Mouse (Mus musculus): ENCODE measurements at regions not wholly inside any gene's neighbourhood (a gene's known extent, or its start where the extent isn't known, plus 50 kb on each side); places are given as distances from the start of the nearest gene placed in this dataset.
"Not testable (repeated sequence)": the region's sequence is repeated elsewhere in the genome, so short reads cannot be mapped to it uniquely, and the experiment has no call there.

GRCm38 (mm10) chr7:113027125-113027801 lies 73.5 kb downstream of the Rassf10 start:
- 59% methylated on average over 5 of the region's 5 CpGs for WGBS (ENCODE audit: insufficient replicate concordance)
- Histone ChIP-seq H3K4me3 (ENCODE audit: low read depth, low read length) (no peak overlapping the region), H3K4me2 (ENCODE audit: low read depth, low read length) (no peak overlapping the region), H3K9me3 (ENCODE audit: low read length) (no peaks in the 10 kb centered on the region), H3K27ac (ENCODE audit: low read depth) (no peak overlapping the region), H3K27me3 (ENCODE audit: insufficient read depth, low read length) (no peaks in the 10 kb centered on the region), H3K4me1 (ENCODE audit: insufficient read depth) (no peaks in the 10 kb centered on the region), H3K36me3 (replicated peaks; ENCODE audit: insufficient read depth, low read length) (no peaks in the 10 kb centered on the region), H3K9ac (replicated peaks) (no peak overlapping the region)
- ATAC-seq, result no peak
- DNase-seq, result no peak
- no peak for TF ChIP-seq EP300 (IDR thresholded peaks at IDR 0.05; ENCODE audit: low read depth)
- no peak for TF ChIP-seq CTCF (IDR thresholded peaks at IDR 0.05; ENCODE audit: low read depth)

GRCm38 (mm10) chr7:113030053-113030752 lies 76.4 kb downstream of the Rassf10 start:
- DNase-seq (no peak), ATAC-seq (no peak)
- no peak overlapping the region for H3K27ac ChIP-seq (ENCODE audit: low read depth)
- no peaks in the 10 kb centered on the region for H3K36me3 ChIP-seq (replicated peaks; ENCODE audit: insufficient read depth, low read length)
- no peaks in the 10 kb centered on the region for H3K27me3 ChIP-seq (ENCODE audit: insufficient read depth, low read length)
- TF ChIP-seq CTCF (IDR thresholded peaks at IDR 0.05; ENCODE audit: low read depth) (no peak), EP300 (IDR thresholded peaks at IDR 0.05; ENCODE audit: low read depth) (no peak)
- H3K9ac ChIP-seq (replicated peaks), result no peak overlapping the region
- H3K9me3 ChIP-seq (ENCODE audit: low read length), result no peaks in the 10 kb centered on the region
- H3K4me3 ChIP-seq (ENCODE audit: low read depth, low read length), result no peak overlapping the region
- no peak overlapping the region for H3K4me2 ChIP-seq (ENCODE audit: low read depth, low read length)
- H3K4me1 ChIP-seq (ENCODE audit: insufficient read depth), result no peaks in the 10 kb centered on the region
- 43% methylated on average over 5 of the region's 5 CpGs for WGBS (ENCODE audit: insufficient replicate concordance)

GRCm38 (mm10) chr7:113035751-113036150 lies 82.0 kb downstream of the Rassf10 start:
- 77% methylated on average over 4 of the region's 4 CpGs for WGBS (ENCODE audit: insufficient replicate concordance)
- no peak for ATAC-seq
- no peak for TF ChIP-seq EP300 (IDR thresholded peaks at IDR 0.05; ENCODE audit: low read depth)
- no peak for TF ChIP-seq CTCF (IDR thresholded peaks at IDR 0.05; ENCODE audit: low read depth)

GRCm38 (mm10) chr7:113037825-113038613 lies 84.3 kb downstream of the Rassf10 start:
- Histone ChIP-seq H3K4me1 (ENCODE audit: insufficient read depth) (no peaks in the 10 kb centered on the region), H3K9me3 (ENCODE audit: low read length) (no peaks in the 10 kb centered on the region), H3K27me3 (ENCODE audit: insufficient read depth, low read length) (no peaks in the 10 kb centered on the region), H3K4me2 (ENCODE audit: low read depth, low read length) (no peak overlapping the region), H3K4me3 (ENCODE audit: low read depth, low read length) (no peak overlapping the region), H3K36me3 (replicated peaks; ENCODE audit: insufficient read depth, low read length) (no peaks in the 10 kb centered on the region), H3K27ac (ENCODE audit: low read depth) (no peak overlapping the region; the same call in 1 of the 2 replicates), H3K9ac (replicated peaks) (no peak overlapping the region)
- no peak for TF ChIP-seq CTCF (IDR thresholded peaks at IDR 0.05; ENCODE audit: low read depth)
- TF ChIP-seq EP300 (IDR thresholded peaks at IDR 0.05; ENCODE audit: low read depth), result no peak
- ATAC-seq, result no peak
- no peak for DNase-seq
- 39% methylated on average over 12 of the region's 12 CpGs for WGBS (ENCODE audit: insufficient replicate concordance)

More at GRCm38 (mm10) chr7:113035751-113036150, 82.0 kb downstream of the Rassf10 start:
- H3K27me3 ChIP-seq (ENCODE audit: insufficient read depth, low read length), result no peaks in the 10 kb centered on the region
- DNase-seq, result no peak
- H3K4me2 ChIP-seq (ENCODE audit: low read depth, low read length), result no peak overlapping the region
- H3K9ac ChIP-seq (replicated peaks), result no peak overlapping the region
- no peaks in the 10 kb centered on the region for H3K36me3 ChIP-seq (replicated peaks; ENCODE audit: insufficient read depth, low read length)
- H3K27ac ChIP-seq (ENCODE audit: low read depth), result no peak overlapping the region
- H3K4me1 ChIP-seq (ENCODE audit: insufficient read depth), result no peaks in the 10 kb centered on the region
- H3K4me3 ChIP-seq (ENCODE audit: low read depth, low read length), result no peak overlapping the region
- H3K9me3 ChIP-seq (ENCODE audit: low read length), result no peaks in the 10 kb centered on the region

- H3K4me2 ChIP-seq (ENCODE audit: low read depth, low read length), result no peak overlapping the region
- DNase-seq, result no peak
- H3K27ac ChIP-seq (ENCODE audit: low read depth), result no peak overlapping the region
- no peaks in the 10 kb centered on the region for H3K4me1 ChIP-seq (ENCODE audit: insufficient read depth)
- H3K36me3 ChIP-seq (replicated peaks; ENCODE audit: insufficient read depth, low read length), result no peaks in the 10 kb centered on the region
- H3K27me3 ChIP-seq (ENCODE audit: insufficient read depth, low read length), result no peaks in the 10 kb centered on the region
- no peak overlapping the region for H3K9ac ChIP-seq (replicated peaks)
- no peaks in the 10 kb centered on the region for H3K9me3 ChIP-seq (ENCODE audit: low read length)
- ATAC-seq, result no peak
- H3K4me3 ChIP-seq (ENCODE audit: low read depth, low read length), result no peak overlapping the region
- WGBS (ENCODE audit: insufficient replicate concordance), result 44% methylated on average over 3 of the region's 3 CpGs
- TF ChIP-seq CTCF (IDR thresholded peaks at IDR 0.05; ENCODE audit: low read depth), result no peak
- no peak for TF ChIP-seq EP300 (IDR thresholded peaks at IDR 0.05; ENCODE audit: low read depth)
These were observed 85.3 kb downstream of the Rassf10 start for GRCm38 (mm10) chr7:113038906-113039671.

GRCm38 (mm10) chr7:113045613-113046159 lies 91.9 kb downstream of the Rassf10 start:
- not testable (repeated sequence) for H3K4me2 ChIP-seq (ENCODE audit: low read depth, low read length); H3K27me3 ChIP-seq (ENCODE audit: insufficient read depth, low read length); H3K4me3 ChIP-seq (ENCODE audit: low read depth, low read length); H3K9me3 ChIP-seq (ENCODE audit: low read length); H3K36me3 ChIP-seq (replicated peaks; ENCODE audit: insufficient read depth, low read length); ATAC-seq; DNase-seq; H3K27ac ChIP-seq (ENCODE audit: low read depth); H3K9ac ChIP-seq (replicated peaks); H3K4me1 ChIP-seq (ENCODE audit: insufficient read depth)
- WGBS (ENCODE audit: insufficient replicate concordance), result 47% methylated on average over 7 of the region's 8 CpGs

Data from liver, postnatal 0 days (tissue).